Mouse (Mus musculus) kidney, adult 2 months (tissue): ENCODE data around the gene Sfxn4.

Source experiments
- CTCF ChIP-seq: fragments of 200-500 bp; conservative IDR thresholded peaks from 2 replicates; pipeline ENCODE4 v1.5.1; 2011; ENCODE audit warnings: low read depth, mild to moderate bottlenecking, control low read depth, low read length, moderate library complexity, mixed read lengths; ENCODE audit not compliant: insufficient read depth, insufficient read length
- POLR2A ChIP-seq: fragments of 200-500 bp; IDR thresholded peaks from one replicate; pipeline ENCODE4 v1.6.1; 2011; ENCODE audit warnings: low read depth, low read length, control low read depth

DNA sequence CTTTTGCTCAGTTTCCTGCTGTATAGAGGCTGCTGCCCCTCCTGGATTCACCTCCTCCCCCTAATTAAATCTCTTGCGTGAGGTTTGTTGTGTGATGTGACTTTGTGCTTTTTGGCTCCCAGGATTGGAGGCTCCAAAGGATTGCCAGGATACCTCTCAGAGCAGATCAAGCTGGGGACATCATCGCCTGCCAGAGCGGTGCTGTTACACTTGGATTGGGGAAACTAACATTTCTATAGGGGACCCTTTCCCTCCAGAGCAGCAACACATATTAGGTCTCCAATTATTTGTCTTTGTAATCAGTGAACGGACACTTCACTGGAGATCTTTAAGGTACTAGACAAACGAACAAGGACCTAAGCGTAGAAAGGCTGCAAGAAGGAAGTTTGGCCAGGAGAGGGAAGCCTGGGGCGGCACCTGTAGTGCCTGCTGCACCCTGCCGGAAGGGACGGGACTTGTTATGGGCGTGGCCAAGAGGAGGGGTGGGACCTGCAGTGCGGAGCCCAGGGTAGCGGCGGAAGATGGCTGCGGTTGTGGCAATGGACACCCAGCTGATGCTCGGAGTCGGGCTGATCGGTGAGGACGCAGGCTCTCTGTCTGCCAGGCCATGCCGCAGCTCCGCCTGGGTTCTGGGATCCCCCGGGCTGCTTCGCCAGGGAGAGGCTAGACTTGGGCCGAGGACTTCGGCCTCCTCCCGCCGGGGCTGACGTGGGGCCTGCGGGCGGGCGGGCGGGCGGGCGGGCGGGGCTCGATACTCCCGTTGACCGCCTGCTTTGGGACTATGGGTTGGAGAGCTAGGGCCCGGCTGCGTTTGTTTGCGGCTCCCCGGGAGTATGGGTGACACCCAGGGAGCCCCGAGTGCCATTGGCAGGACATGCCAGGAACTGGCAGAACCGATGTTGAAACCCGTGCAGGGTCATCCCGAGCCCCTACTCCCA lies 49.9 kb downstream of the Sfxn4 start, which contains the start of gene Fam45a:
- peak; percentile 70 for TF ChIP-seq CTCF
- TF ChIP-seq POLR2A = peak; percentile 67
